Mouse (Mus musculus) kidney, adult 2 months (tissue): ENCODE measurements around the gene Erbb2. TPM values are rescaled to one million over a fixed set of nuclear protein-coding genes. Genes with fewer than 3 reads are reported as not detected.

Experiments
- DNase-seq: peaks from one replicate; pipeline ENCODE4 v3.0.0; 2021
- H3K27ac ChIP-seq: fragments of 200-500 bp; 2 replicates; pipeline ENCODE4 v1.5.1; 2012; ENCODE audit warnings: low read depth, low read length, control low read depth, inconsistent platforms; ENCODE audit not compliant: insufficient read depth
- H3K27me3 ChIP-seq: fragments of 200-500 bp; replicated peaks from 2 replicates; pipeline ENCODE4 v1.6.1; 2012; ENCODE audit warnings: mild to moderate bottlenecking, moderate library complexity, low read length, inconsistent platforms; ENCODE audit not compliant: control insufficient read depth, insufficient read depth
- H3K36me3 ChIP-seq: fragments of 200-500 bp; 2 replicates; pipeline ENCODE4 v1.6.1; 2012; ENCODE audit warnings: mild to moderate bottlenecking, moderate library complexity, low read length, inconsistent platforms; ENCODE audit not compliant: control insufficient read depth, insufficient read depth
- H3K4me1 ChIP-seq: fragments of 200-500 bp; 2 replicates; pipeline ENCODE4 v1.6.1; 2011; ENCODE audit warnings: low read length; ENCODE audit not compliant: control insufficient read depth, insufficient read depth
- H3K4me3 ChIP-seq: fragments of 200-500 bp; 2 replicates; pipeline ENCODE4 v1.5.1; 2011; ENCODE audit warnings: mild to moderate bottlenecking, low read depth, low read length, control low read depth; ENCODE audit not compliant: insufficient read depth
- CTCF ChIP-seq: fragments of 200-500 bp; conservative IDR thresholded peaks from 2 replicates; pipeline ENCODE4 v1.5.1; 2011; ENCODE audit warnings: low read depth, mild to moderate bottlenecking, control low read depth, low read length, moderate library complexity, mixed read lengths; ENCODE audit not compliant: insufficient read depth, insufficient read length
- POLR2A ChIP-seq: fragments of 200-500 bp; IDR thresholded peaks from one replicate; pipeline ENCODE4 v1.6.1; 2011; ENCODE audit warnings: low read depth, low read length, control low read depth
- WGBS: fragments of 180-500 bp; shearing (Covaris S2); methylation state at CpG from one replicate; pipeline ENCODE4 v1.1.7; 2018; 5-methylcytosine and 5-hydroxymethylcytosine counted together
- polyA plus RNA-seq: library from polyadenylated mRNA; depleted of rRNA; stranded (reverse); fragments of >200 nt; gene quantifications from 2 replicates; pipeline ENCODE4 v1.2.3, GENCODE M21; 2012; rRNA removed

Gene Erbb2
- 44.8 and 55.9 TPM in 2 replicates for polyA plus RNA-seq

GRCm38 (mm10) chr11:98412273-98412796, at the start of gene Erbb2:
TSS of gene Erbb2 (plus strand) at chr11:98412470.
- H3K27me3 ChIP-seq = no peaks in the 10 kb centered on the region
- H3K4me3 ChIP-seq = peak within 1 kb of the TSS; percentile 89
- H3K27ac ChIP-seq = peak within 1 kb of the TSS; percentile 93
- peak; percentile 90 for DNase-seq
- no peak for TF ChIP-seq CTCF
- TF ChIP-seq POLR2A = peak; percentile 44
- no peaks in the 10 kb centered on the region for H3K36me3 ChIP-seq
- under 1% methylated on average over 44 of the region's 49 CpGs for WGBS
- H3K4me1 ChIP-seq = peaks cover 30% of the 10 kb centered on the region

GRCm38 (mm10) chr11:98363817-98364216, 48.5 kb upstream of the Erbb2 start:
- WGBS = 61% methylated on average over 5 of the region's 5 CpGs
- H3K27me3 ChIP-seq = no peaks in the 10 kb centered on the region
- H3K4me3 ChIP-seq = no peak overlapping the region
- no peaks in the 10 kb centered on the region for H3K36me3 ChIP-seq
- DNase-seq = peak; percentile 38
- H3K27ac ChIP-seq = no peak overlapping the region
- no peak for TF ChIP-seq CTCF
- TF ChIP-seq POLR2A = no peak
- H3K4me1 ChIP-seq = peaks cover 4% of the 10 kb centered on the region

- Histone ChIP-seq H3K27me3 (no peaks in the 10 kb centered on the region), H3K27ac (no peak overlapping the region), H3K4me1 (peaks cover 4% of the 10 kb centered on the region), H3K36me3 (no peaks in the 10 kb centered on the region), H3K4me3 (no peak overlapping the region)
- TF ChIP-seq CTCF = no peak
- no peak for TF ChIP-seq POLR2A
- DNase-seq = no peak
- WGBS = 89% methylated on average over 5 of the region's 5 CpGs
Measured at GRCm38 (mm10) chr11:98364410-98364809, 47.9 kb upstream of the Erbb2 start.

GRCm38 (mm10) chr11:98366290-98366689, 46.0 kb upstream of the Erbb2 start:
- DNase-seq = no peak
- Histone ChIP-seq H3K4me3 (no peak overlapping the region), H3K4me1 (peaks cover 4% of the 10 kb centered on the region), H3K27me3 (no peaks in the 10 kb centered on the region), H3K36me3 (no peaks in the 10 kb centered on the region), H3K27ac (no peak overlapping the region)
- WGBS = 78% methylated on average over 10 of the region's 10 CpGs
- no peak for TF ChIP-seq POLR2A
- no peak for TF ChIP-seq CTCF

- H3K4me1 ChIP-seq = peaks cover 4% of the 10 kb centered on the region
- H3K27me3 ChIP-seq = no peaks in the 10 kb centered on the region
- 53% methylated on average over 10 of the region's 10 CpGs for WGBS
- H3K4me3 ChIP-seq = no peak overlapping the region
- TF ChIP-seq CTCF (no peak), POLR2A (no peak)
- no peak overlapping the region for H3K27ac ChIP-seq
- H3K36me3 ChIP-seq = no peaks in the 10 kb centered on the region
- no peak for DNase-seq
Measured at GRCm38 (mm10) chr11:98367171-98367862, 45.0 kb upstream of the Erbb2 start.

- Histone ChIP-seq H3K27ac (no peak overlapping the region), H3K36me3 (no peaks in the 10 kb centered on the region), H3K4me3 (no peak overlapping the region), H3K4me1 (peaks cover 4% of the 10 kb centered on the region), H3K27me3 (no peaks in the 10 kb centered on the region)
- DNase-seq = no peak
- TF ChIP-seq CTCF = no peak
- no peak for TF ChIP-seq POLR2A
- 64% methylated on average over 7 of the region's 7 CpGs for WGBS
Measured at GRCm38 (mm10) chr11:98367863-98368186, 44.4 kb upstream of the Erbb2 start.

- 74% methylated on average over 6 of the region's 6 CpGs for WGBS
- no peak overlapping the region for H3K4me3 ChIP-seq
Measured at GRCm38 (mm10) chr11:98369337-98369736, 42.9 kb upstream of the Erbb2 start.

More at GRCm38 (mm10) chr11:98369337-98369736, 42.9 kb upstream of the Erbb2 start:
- no peak overlapping the region for H3K27ac ChIP-seq
- H3K4me1 ChIP-seq = peaks cover 4% of the 10 kb centered on the region
- H3K36me3 ChIP-seq = no peaks in the 10 kb centered on the region
- no peak for DNase-seq
- TF ChIP-seq CTCF (no peak), POLR2A (no peak)
- no peaks in the 10 kb centered on the region for H3K27me3 ChIP-seq
